Mouse (Mus musculus) heart, embryonic 11.5 days (tissue): ENCODE data around the gene Casp14. TPM values are rescaled to one million over a fixed set of nuclear protein-coding genes. Genes with fewer than 3 reads are reported as not detected.
"Not testable (repeated sequence)": the region's sequence is repeated elsewhere in the genome, so short reads cannot be mapped to it uniquely, and the experiment has no call there.

Source experiments
- ATAC-seq: fragments of 200-750 bp; cut with Nextera tagmentation; replicated peaks from 2 replicates; pipeline ENCODE4 v1.8.0; 2017; ENCODE audit warnings: moderate library complexity; ENCODE audit not compliant: insufficient number of reproducible peaks, low FRiP score, low TSS enrichment
- H3K27ac ChIP-seq: fragments of 300-500 bp; sonication (generic); 2 replicates; pipeline ENCODE4 v1.5.1; 2014; ENCODE audit warnings: mild to moderate bottlenecking, low read depth, low read length
- H3K27me3 ChIP-seq: fragments of 300-500 bp; sonication (generic); 2 replicates; pipeline ENCODE4 v1.6.1; 2014; ENCODE audit warnings: mild to moderate bottlenecking, low read length, mixed read lengths; ENCODE audit not compliant: control insufficient read depth, insufficient read depth
- H3K36me3 ChIP-seq: fragments of 300-500 bp; sonication (generic); 2 replicates; pipeline ENCODE4 v1.6.1; 2014; ENCODE audit warnings: mild to moderate bottlenecking, low read length, moderate library complexity, mixed read lengths; ENCODE audit not compliant: control insufficient read depth, insufficient read depth
- H3K4me1 ChIP-seq: fragments of 300-500 bp; sonication (generic); 2 replicates; pipeline ENCODE4 v1.6.1; 2014; ENCODE audit warnings: low read length; ENCODE audit not compliant: control insufficient read depth, insufficient read depth
- H3K4me2 ChIP-seq: fragments of 300-500 bp; sonication (generic); 2 replicates; pipeline ENCODE4 v1.6.1; 2014; ENCODE audit warnings: mild to moderate bottlenecking, moderate library complexity
- H3K4me3 ChIP-seq: fragments of 300-500 bp; sonication (generic); 2 replicates; pipeline ENCODE4 v1.5.1; 2014; ENCODE audit warnings: low read depth, low read length
- H3K9ac ChIP-seq: fragments of 300-500 bp; sonication (generic); 2 replicates; pipeline ENCODE4 v1.6.1; 2014; ENCODE audit warnings: mild to moderate bottlenecking, low read depth, low read length, moderate library complexity
- H3K9me3 ChIP-seq: fragments of 300-500 bp; sonication (generic); replicated peaks from 2 replicates; pipeline ENCODE4 v1.6.1; 2016; ENCODE audit warnings: low read length; ENCODE audit not compliant: control insufficient read depth
- WGBS: fragments of 180-500 bp; shearing (Covaris S2); extraction: QIAGEN DNeasy Blood & Tissue Kit; methylation state at CpG from one replicate; pipeline ENCODE4 v1.1.7; 2014; ENCODE audit not compliant: insufficient replicate concordance; 5-methylcytosine and 5-hydroxymethylcytosine counted together
- polyA plus RNA-seq: library from polyadenylated mRNA; unstranded; fragments of >200 nt; fragmentation: Nextera tagmentation; extraction: Ambion mirVana; gene quantifications from 2 replicates; pipeline ENCODE4 v1.2.1, GENCODE M21; 2014

Gene Casp14
- polyA plus RNA-seq, 1 experiment from 2014 or later: not detected

DNA sequence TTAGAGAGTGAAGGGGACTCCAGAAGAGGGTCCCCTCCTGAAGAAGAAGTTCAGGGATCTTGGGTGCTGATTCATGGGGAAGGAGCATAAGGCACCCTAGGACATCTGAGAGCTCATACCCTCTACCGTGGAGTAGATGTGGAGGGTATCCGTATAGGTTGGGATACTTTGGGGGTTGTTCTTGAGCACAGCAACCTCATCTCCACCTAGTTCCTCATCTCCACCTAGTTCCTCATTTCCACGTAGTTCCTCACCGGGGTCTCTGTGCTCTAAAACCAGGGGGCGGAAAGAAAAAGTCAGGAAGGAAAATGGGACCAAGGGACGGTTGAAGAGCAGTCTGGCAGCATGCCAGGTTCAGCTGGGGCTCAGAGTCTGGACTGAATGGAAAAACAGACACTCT lies 4.0 kb downstream of the Casp14 start:
- H3K4me3 ChIP-seq: no peak overlapping the region
- H3K36me3 ChIP-seq: no peaks in the 10 kb centered on the region
- ATAC-seq: no peak
- H3K27me3 ChIP-seq: no peaks in the 10 kb centered on the region
- H3K4me1 ChIP-seq: no peaks in the 10 kb centered on the region
- 63% methylated on average over 6 of the region's 6 CpGs for WGBS
- no peak overlapping the region for H3K27ac ChIP-seq
- no peak overlapping the region for H3K4me2 ChIP-seq
- H3K9me3 ChIP-seq: no peaks in the 10 kb centered on the region
- no peak overlapping the region for H3K9ac ChIP-seq

GRCm38 (mm10) chr10:78710706-78711105 lies 7.4 kb downstream of the Casp14 start:
- Histone ChIP-seq H3K9ac (no peak overlapping the region), H3K27me3 (no peaks in the 10 kb centered on the region), H3K27ac (no peak overlapping the region), H3K4me3 (no peak overlapping the region), H3K4me1 (no peaks in the 10 kb centered on the region), H3K36me3 (no peaks in the 10 kb centered on the region), H3K4me2 (no peak overlapping the region), H3K9me3 (no peaks in the 10 kb centered on the region)
- ATAC-seq: no peak

DNA sequence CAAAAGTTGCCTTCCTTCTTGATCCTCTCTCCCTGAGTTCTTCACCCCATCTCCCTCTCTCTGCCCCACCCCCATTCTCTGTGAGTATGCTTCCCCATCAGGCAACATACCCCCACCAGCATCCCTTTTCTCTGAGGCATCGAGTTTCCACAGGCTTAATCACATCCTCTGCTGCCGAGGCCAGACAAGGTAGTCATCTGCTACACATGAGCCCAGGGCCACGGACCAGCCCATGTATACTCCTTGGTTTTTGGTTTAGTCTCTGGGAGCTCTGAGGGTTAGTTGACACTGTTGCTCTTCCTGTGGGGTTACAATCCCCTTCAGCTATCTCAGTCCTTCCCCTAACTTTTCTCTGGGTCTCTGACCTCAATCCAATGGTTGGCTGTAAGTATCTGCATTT lies 17.2 kb downstream of the Casp14 start:
- H3K9ac ChIP-seq: no peak overlapping the region
- H3K4me2 ChIP-seq: no peak overlapping the region
- no peak overlapping the region for H3K27ac ChIP-seq
- no peaks in the 10 kb centered on the region for H3K36me3 ChIP-seq
- H3K9me3 ChIP-seq: no peaks in the 10 kb centered on the region
- H3K4me1 ChIP-seq: no peaks in the 10 kb centered on the region
- H3K27me3 ChIP-seq: no peaks in the 10 kb centered on the region
- H3K4me3 ChIP-seq: no peak overlapping the region
- 44% methylated on average over 3 of the region's 3 CpGs for WGBS
- ATAC-seq: no peak

GRCm38 (mm10) chr10:78689973-78690372 lies 28.1 kb downstream of the Casp14 start:
- H3K27ac ChIP-seq: no peak overlapping the region
- no peak overlapping the region for H3K4me3 ChIP-seq
- WGBS: 81% methylated on average over 6 of the region's 6 CpGs
- no peak for ATAC-seq
- H3K36me3 ChIP-seq: no peaks in the 10 kb centered on the region
- H3K27me3 ChIP-seq: no peaks in the 10 kb centered on the region
- no peaks in the 10 kb centered on the region for H3K4me1 ChIP-seq
- H3K9ac ChIP-seq: no peak overlapping the region
- no peaks in the 10 kb centered on the region for H3K9me3 ChIP-seq
- H3K4me2 ChIP-seq: no peak overlapping the region

DNA sequence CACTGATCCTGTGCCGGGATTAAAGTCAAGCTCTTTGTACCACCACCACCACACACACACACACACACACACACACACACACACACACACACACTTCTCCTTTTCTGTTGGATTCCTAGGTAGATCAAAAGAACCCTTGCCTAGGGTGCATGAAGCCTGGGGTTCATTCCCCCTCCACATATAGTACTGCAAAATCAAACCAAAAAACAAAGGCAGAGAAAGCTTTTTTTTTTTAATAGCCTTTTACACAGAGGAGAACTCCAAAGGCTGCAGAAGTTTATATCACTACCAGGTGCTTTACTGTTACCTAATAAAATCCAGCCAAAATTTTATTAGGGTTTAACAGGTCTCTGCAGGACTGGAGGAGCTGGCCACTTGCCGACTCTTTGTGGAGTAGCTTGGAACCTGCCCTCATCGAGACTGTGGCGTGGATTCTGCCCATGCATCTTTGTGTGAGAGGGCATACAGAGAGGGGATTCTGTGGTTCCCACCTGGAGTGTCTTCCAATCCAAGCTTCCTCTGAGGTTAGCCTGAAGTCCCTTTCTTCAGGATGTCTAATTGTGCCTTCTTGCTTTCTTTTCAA lies 31.0 kb downstream of the Casp14 start:
- no peak overlapping the region for H3K4me2 ChIP-seq
- H3K27me3 ChIP-seq: no peaks in the 10 kb centered on the region
- H3K4me3 ChIP-seq: no peak overlapping the region
- H3K36me3 ChIP-seq: no peaks in the 10 kb centered on the region
- no peaks in the 10 kb centered on the region for H3K9me3 ChIP-seq
- no peak overlapping the region for H3K9ac ChIP-seq
- H3K27ac ChIP-seq: no peak overlapping the region
- no peak for ATAC-seq
- WGBS: 77% methylated on average over 4 of the region's 4 CpGs
- H3K4me1 ChIP-seq: no peaks in the 10 kb centered on the region

DNA sequence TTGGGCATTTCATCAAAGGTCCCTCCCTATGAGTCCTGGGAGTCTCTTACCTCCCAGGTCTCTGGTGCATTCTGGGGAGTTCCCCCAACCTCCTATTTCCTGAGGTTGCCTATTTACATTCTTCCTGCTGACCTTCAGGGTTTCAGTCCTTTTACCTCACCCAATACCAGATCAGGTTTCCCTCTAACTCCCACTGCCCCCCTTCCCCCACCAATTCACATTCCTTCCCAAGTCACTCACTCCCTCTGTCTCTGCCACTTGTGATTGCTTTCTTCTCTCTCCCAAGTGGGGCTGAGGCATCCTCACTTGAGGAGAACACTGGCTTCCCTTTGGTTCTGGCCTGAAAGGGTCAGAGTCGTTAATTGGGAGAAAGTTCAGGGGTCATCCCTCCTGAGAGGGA lies 48.0 kb downstream of the Casp14 start:
- H3K27ac ChIP-seq, H3K9me3 ChIP-seq, H3K9ac ChIP-seq, ATAC-seq, H3K4me3 ChIP-seq, H3K4me2 ChIP-seq, H3K36me3 ChIP-seq, H3K4me1 ChIP-seq, H3K27me3 ChIP-seq: not testable (repeated sequence)
- WGBS: 22% methylated on average over 1 of the region's 1 CpGs

DNA sequence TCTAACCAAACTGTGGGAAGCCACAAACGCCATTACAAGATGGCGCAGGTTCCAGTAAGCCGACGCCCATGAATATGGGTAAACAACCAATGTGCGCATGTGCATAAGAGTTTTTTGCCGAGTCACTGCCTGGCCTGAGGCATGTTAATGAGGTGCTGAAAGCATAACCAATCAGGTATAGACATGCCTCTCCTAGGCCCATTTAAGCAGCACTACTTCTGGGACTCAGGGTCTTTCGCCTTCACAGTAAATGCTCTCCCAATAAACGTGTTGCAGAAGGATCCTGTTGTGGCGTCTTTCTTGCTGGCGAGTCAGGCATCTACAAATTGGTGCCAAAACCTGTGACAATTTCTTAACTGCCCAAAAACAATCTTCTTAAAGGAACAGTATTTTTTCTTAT lies 51.4 kb downstream of the Casp14 start:
- H3K4me1 ChIP-seq, H3K36me3 ChIP-seq, H3K4me2 ChIP-seq, H3K4me3 ChIP-seq, H3K27ac ChIP-seq, H3K27me3 ChIP-seq, H3K9ac ChIP-seq, H3K9me3 ChIP-seq, ATAC-seq: not testable (repeated sequence)
- 91% methylated on average over 10 of the region's 10 CpGs for WGBS

DNA sequence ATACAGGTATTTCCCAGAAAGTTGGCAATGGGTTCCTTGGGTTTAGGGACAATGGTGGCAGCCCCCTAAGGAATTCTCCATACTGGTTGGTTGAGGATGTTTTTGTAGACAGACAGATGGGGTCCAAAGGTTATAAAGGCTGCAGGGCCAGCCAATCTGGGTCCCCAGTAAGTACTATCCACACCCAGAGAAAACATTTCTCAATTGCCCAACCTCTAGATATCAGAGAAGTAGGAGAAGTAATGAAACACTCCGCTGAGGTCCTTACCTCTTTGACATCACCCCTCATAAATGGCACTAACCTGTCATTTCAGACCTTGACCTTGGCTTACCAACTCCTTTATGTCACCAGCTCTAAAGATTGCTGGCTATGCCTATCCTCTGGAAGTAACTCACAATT lies 53.5 kb downstream of the Casp14 start:
- 80% methylated on average over 1 of the region's 1 CpGs for WGBS

More for the DNA sequence above, 53.5 kb downstream of the Casp14 start:
- Histone ChIP-seq H3K9ac (no peak overlapping the region), H3K9me3 (no peaks in the 10 kb centered on the region), H3K4me3 (no peak overlapping the region), H3K36me3 (no peaks in the 10 kb centered on the region), H3K27ac (no peak overlapping the region), H3K4me1 (no peaks in the 10 kb centered on the region), H3K4me2 (no peak overlapping the region), H3K27me3 (no peaks in the 10 kb centered on the region)
- ATAC-seq: no peak
